Comparison of ENCODE assay signal across 28 mouse cellular contexts in genomic region chr1:193457908-193458307, GRCm38 (mm10).
DNase-seq lines count a peak whose midpoint lies in the region; ATAC-seq and TF ChIP-seq lines count a peak whose summit lies in the region.
"Had no signal": no experiment of that assay in that cellular context is flagged by ENCODE, and none has a peak within 500 bp of the region (broad histone marks: within the 10 kb centered on the region; RNA-seq: fewer than 3 reads in every experiment).

No protein-coding gene starts in this region.

- 47% methylated on average over 2 of the region's 2 CpGs for WGBS in lung, embryonic 14.5 days
- 58% methylated on average over 2 of the region's 2 CpGs for WGBS in lung, postnatal 0 days

- H3K9me3 ChIP-seq in lung, embryonic 14.5 days (ENCODE audit: low read depth, low read length): no peaks in the 10 kb centered on the region
- H3K9me3 ChIP-seq in lung, postnatal 0 days (ENCODE audit: low read length): no peaks in the 10 kb centered on the region
- H3K9me3 ChIP-seq: embryonic facial prominence, embryonic 10.5 days; embryonic facial prominence, embryonic 13.5 days; forebrain, embryonic 12.5 days; forebrain, embryonic 15.5 days; heart, embryonic 10.5 days; heart, embryonic 13.5 days; hindbrain, embryonic 12.5 days; hindbrain, embryonic 15.5 days had no signal

- peaks cover 18% of the 10 kb centered on the region for H3K4me1 ChIP-seq in lung, embryonic 14.5 days (ENCODE audit: insufficient read depth)
- no peaks in the 10 kb centered on the region for H3K4me1 ChIP-seq in lung, postnatal 0 days (ENCODE audit: insufficient read depth, low read depth, low read length)
- H3K4me1 ChIP-seq: embryonic facial prominence, embryonic 10.5 days; forebrain, embryonic 12.5 days; hindbrain, embryonic 12.5 days; hindbrain, embryonic 15.5 days had no signal

- peak; percentile 86 for ATAC-seq in lung, embryonic 14.5 days (ENCODE audit: insufficient read depth)
- ATAC-seq in lung, postnatal 0 days: peak; percentile 55
- ATAC-seq in activated CD4-positive, CD25-positive, alpha-beta regulatory T cell, adult 4 months: no peak
- ATAC-seq: forebrain, embryonic 15.5 days had no signal

- TF ChIP-seq CTCF in lung, embryonic 14.5 days (IDR thresholded peaks at IDR 0.05; ENCODE audit: low read depth): no peak
- TF ChIP-seq CTCF in lung, postnatal 0 days (IDR thresholded peaks at IDR 0.05): no peak

- peak overlapping the region; percentile 81 for H3K27ac ChIP-seq in lung, embryonic 14.5 days (ENCODE audit: low read depth)
- H3K27ac ChIP-seq in lung, postnatal 0 days (ENCODE audit: low read length): no peak overlapping the region
- H3K27ac ChIP-seq: embryonic facial prominence, embryonic 10.5 days; embryonic facial prominence, embryonic 13.5 days; forebrain, embryonic 12.5 days; forebrain, embryonic 15.5 days; heart, adult 2 months; heart, embryonic 13.5 days; hindbrain, embryonic 12.5 days; hindbrain, embryonic 15.5 days had no signal

- TF ChIP-seq EP300 in lung, postnatal 0 days (IDR thresholded peaks at IDR 0.05): peak; percentile 25; the same call in 1 of the 2 replicates

- no peak overlapping the region for H3K9ac ChIP-seq in lung, embryonic 14.5 days
- H3K9ac ChIP-seq in lung, postnatal 0 days (replicated peaks; ENCODE audit: low read depth): no peak overlapping the region
- H3K9ac ChIP-seq: embryonic facial prominence, embryonic 13.5 days; forebrain, embryonic 12.5 days; forebrain, embryonic 15.5 days; heart, embryonic 13.5 days; hindbrain, embryonic 12.5 days; hindbrain, embryonic 15.5 days had no signal

- peak; percentile 43 for DNase-seq in cerebellum, postnatal 10 days
- no peak for DNase-seq in cerebellum, adult 11-12 months
- DNase-seq in lung, embryonic 14.5 days: peak; percentile 94
- DNase-seq in lung, postnatal 25 days (ENCODE audit: low spot score): no peak
- DNase-seq in lung, postnatal 0 days (ENCODE audit: low spot score): peak; percentile 56
- no peak for DNase-seq in lung, postnatal 36 days
- DNase-seq in lung, postnatal 4 days: peak; percentile 50 to 60
- DNase-seq: adrenal gland, postnatal 10 days; adrenal gland, postnatal 36 days; cerebellum, adult 2 months; cerebellum, adult 9-11 months; cerebellum, postnatal 36 days; embryo, embryonic 11 days; gastrocnemius, postnatal 10 days; gastrocnemius, postnatal 36 days; heart, adult 2 months; heart, postnatal 14 days; heart, postnatal 4 days had no signal

- H3K36me3 ChIP-seq in lung, embryonic 14.5 days (ENCODE audit: insufficient read depth): no peaks in the 10 kb centered on the region
- no peaks in the 10 kb centered on the region for H3K36me3 ChIP-seq in lung, postnatal 0 days (ENCODE audit: insufficient read depth, low read length)
- H3K36me3 ChIP-seq: embryonic facial prominence, embryonic 10.5 days; embryonic facial prominence, embryonic 13.5 days; forebrain, embryonic 12.5 days; forebrain, embryonic 15.5 days; heart, embryonic 10.5 days; heart, embryonic 13.5 days; hindbrain, embryonic 12.5 days; hindbrain, embryonic 15.5 days had no signal

- H3K4me2 ChIP-seq in lung, embryonic 14.5 days: no peak overlapping the region
- no peak overlapping the region for H3K4me2 ChIP-seq in lung, postnatal 0 days (replicated peaks; ENCODE audit: low read depth, low read length)
- H3K4me2 ChIP-seq: embryonic facial prominence, embryonic 13.5 days; forebrain, embryonic 12.5 days; forebrain, embryonic 15.5 days; heart, embryonic 13.5 days; hindbrain, embryonic 12.5 days; hindbrain, embryonic 15.5 days had no signal

- no peak overlapping the region for H3K4me3 ChIP-seq in lung, embryonic 14.5 days (ENCODE audit: low read depth, low read length)
- no peak overlapping the region for H3K4me3 ChIP-seq in lung, postnatal 0 days (ENCODE audit: low read depth, low read length)
- H3K4me3 ChIP-seq: embryonic facial prominence, embryonic 10.5 days; embryonic facial prominence, embryonic 13.5 days; erythroblast, embryonic 14.5 days; forebrain, embryonic 12.5 days; forebrain, embryonic 15.5 days; heart, adult 2 months; heart, embryonic 10.5 days; heart, embryonic 13.5 days; hindbrain, embryonic 12.5 days; hindbrain, embryonic 15.5 days had no signal

- no peaks in the 10 kb centered on the region for H3K27me3 ChIP-seq in lung, embryonic 14.5 days (ENCODE audit: insufficient read depth, low read length)
- H3K27me3 ChIP-seq in lung, postnatal 0 days (replicated peaks; ENCODE audit: insufficient read depth, low read length): no peaks in the 10 kb centered on the region
- H3K27me3 ChIP-seq: embryonic facial prominence, embryonic 13.5 days; forebrain, embryonic 12.5 days; forebrain, embryonic 15.5 days; heart, embryonic 13.5 days; hindbrain, embryonic 12.5 days; hindbrain, embryonic 15.5 days had no signal

Comparison
In these comparisons a context has a peak if more than half of its experiments do, and no peak if none do; other contexts are left out.
1. DNase-seq: peak in cerebellum, postnatal 10 days (2 of 2), lung, embryonic 14.5 days (single experiment), lung, postnatal 0 days (single experiment) and lung, postnatal 4 days (2 of 2); none in cerebellum, adult 11-12 months (single experiment), lung, postnatal 25 days (single experiment) and lung, postnatal 36 days (single experiment).